Mouse (Mus musculus) cortical plate, adult 2 months (tissue): ENCODE measurements at regions not wholly inside any gene's neighbourhood (a gene's known extent, or its start where the extent isn't known, plus 50 kb on each side); places are given as distances from the start of the nearest gene placed in this dataset.

ENCODE experiments used
- H3K27ac ChIP-seq: fragments of 200-500 bp; 2 replicates; pipeline ENCODE4 v1.5.1; 2012; ENCODE audit warnings: low read length, control low read depth, inconsistent platforms; ENCODE audit not compliant: insufficient read depth
- H3K4me1 ChIP-seq: fragments of 200-500 bp; 2 replicates; pipeline ENCODE4 v1.6.1; 2011; ENCODE audit warnings: low read length; ENCODE audit not compliant: control insufficient read depth, insufficient read depth
- H3K4me3 ChIP-seq: fragments of 200-500 bp; 2 replicates; pipeline ENCODE4 v1.5.1; 2011; ENCODE audit warnings: mild to moderate bottlenecking, low read length, control low read depth; ENCODE audit not compliant: insufficient read depth
- CTCF ChIP-seq: fragments of 200-500 bp; IDR thresholded peaks from 2 replicates; pipeline ENCODE4 v1.5.1; 2011; ENCODE audit warnings: mild to moderate bottlenecking, control low read depth, low read length; ENCODE audit not compliant: insufficient read depth; ENCODE audit errors: extremely low read depth
- POLR2A ChIP-seq: fragments of 200-500 bp; IDR thresholded peaks from 2 replicates; pipeline ENCODE4 v1.6.1; 2011; ENCODE audit warnings: mild to moderate bottlenecking, low read length, control low read depth; ENCODE audit not compliant: insufficient read depth; ENCODE audit errors: extremely low read depth

- Histone ChIP-seq H3K27ac (no peak overlapping the region), H3K4me1 (no peaks in the 10 kb centered on the region; the same call in 1 of the 2 replicates), H3K4me3 (no peak overlapping the region)
- TF ChIP-seq POLR2A: no peak
- TF ChIP-seq CTCF: no peak
Measured at GRCm38 (mm10) chr6:117299503-117300288, 131.4 kb downstream of the Cxcl12 start.

DNA sequence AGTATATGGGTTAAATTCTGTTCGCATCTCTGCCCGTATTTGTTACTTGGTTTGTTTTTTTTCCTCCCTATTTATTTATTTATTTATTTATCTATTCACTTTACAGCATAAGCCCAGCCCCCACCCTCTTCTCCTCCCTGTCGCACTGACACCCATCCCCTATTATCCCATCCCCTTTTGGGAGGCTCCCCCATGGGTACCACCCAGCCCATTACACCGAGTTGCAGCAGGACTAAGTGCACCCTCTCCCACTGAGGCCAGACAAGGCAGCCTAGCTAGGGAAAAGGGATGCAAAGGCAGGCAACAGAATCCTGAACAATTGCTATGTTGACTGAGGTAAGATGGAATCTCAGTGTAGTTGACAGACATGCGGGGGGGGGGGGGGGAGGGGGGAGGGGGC, 135.0 kb downstream of the Cxcl12 start:
- Histone ChIP-seq H3K4me1 (no peaks in the 10 kb centered on the region; the same call in 1 of the 2 replicates), H3K27ac (no peak overlapping the region), H3K4me3 (no peak overlapping the region)
- no peak for TF ChIP-seq POLR2A
- no peak for TF ChIP-seq CTCF

DNA sequence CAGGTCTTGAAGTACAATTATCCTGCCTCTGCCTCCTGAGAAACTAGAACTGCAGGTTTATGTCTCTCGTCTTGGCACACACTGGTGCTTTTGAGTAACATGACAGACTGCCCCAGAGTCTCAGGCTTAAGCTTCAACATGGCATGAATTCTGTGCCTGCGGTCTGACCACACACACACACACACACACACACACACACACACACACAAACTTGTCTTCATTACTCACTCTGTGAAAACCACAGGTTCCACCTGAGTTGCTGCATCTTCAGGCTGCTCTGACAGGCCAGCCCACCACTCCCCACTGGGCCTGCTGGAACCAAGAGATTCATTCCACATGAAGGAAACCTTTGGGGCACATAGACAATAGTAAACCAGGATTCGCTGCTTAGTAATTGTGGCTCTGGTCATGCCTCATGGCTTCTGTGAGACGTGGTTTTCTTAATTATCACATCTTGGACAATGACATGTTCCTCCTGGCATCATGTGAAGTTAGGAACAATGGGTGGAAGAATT, 137.5 kb downstream of the Cxcl12 start:
- Histone ChIP-seq H3K4me1 (no peaks in the 10 kb centered on the region; the same call in 1 of the 2 replicates), H3K27ac (no peak overlapping the region), H3K4me3 (no peak overlapping the region)
- TF ChIP-seq CTCF: no peak
- no peak for TF ChIP-seq POLR2A

- no peak for TF ChIP-seq POLR2A
- TF ChIP-seq CTCF: no peak
- no peak overlapping the region for H3K4me3 ChIP-seq
- no peak overlapping the region for H3K27ac ChIP-seq
- H3K4me1 ChIP-seq: peaks cover 4% of the 10 kb centered on the region; the same call in 1 of the 2 replicates
Measured at GRCm38 (mm10) chr6:117308636-117309035, 140.3 kb downstream of the Cxcl12 start.

- H3K4me3 ChIP-seq: no peak overlapping the region
- H3K4me1 ChIP-seq: peaks cover 8% of the 10 kb centered on the region
- H3K27ac ChIP-seq: no peak overlapping the region
- no peak for TF ChIP-seq POLR2A
- TF ChIP-seq CTCF: no peak
Measured at GRCm38 (mm10) chr6:117312891-117313781, 144.8 kb downstream of the Cxcl12 start.

- H3K4me1 ChIP-seq: peaks cover 8% of the 10 kb centered on the region
- no peak for TF ChIP-seq CTCF
- no peak for TF ChIP-seq POLR2A
- no peak overlapping the region for H3K4me3 ChIP-seq
- no peak overlapping the region for H3K27ac ChIP-seq
Measured at GRCm38 (mm10) chr6:117313944-117314566, 145.7 kb downstream of the Cxcl12 start.

GRCm38 (mm10) chr6:117323301-117323700, 155.0 kb downstream of the Cxcl12 start:
- TF ChIP-seq POLR2A: no peak
- no peak for TF ChIP-seq CTCF
- H3K4me3 ChIP-seq: no peak overlapping the region
- no peaks in the 10 kb centered on the region for H3K4me1 ChIP-seq
- H3K27ac ChIP-seq: no peak overlapping the region

- TF ChIP-seq POLR2A (no peak), CTCF (no peak)
- Histone ChIP-seq H3K4me1 (no peaks in the 10 kb centered on the region), H3K27ac (no peak overlapping the region), H3K4me3 (no peak overlapping the region)
Measured at GRCm38 (mm10) chr6:117323850-117324249, 155.5 kb downstream of the Cxcl12 start.

DNA sequence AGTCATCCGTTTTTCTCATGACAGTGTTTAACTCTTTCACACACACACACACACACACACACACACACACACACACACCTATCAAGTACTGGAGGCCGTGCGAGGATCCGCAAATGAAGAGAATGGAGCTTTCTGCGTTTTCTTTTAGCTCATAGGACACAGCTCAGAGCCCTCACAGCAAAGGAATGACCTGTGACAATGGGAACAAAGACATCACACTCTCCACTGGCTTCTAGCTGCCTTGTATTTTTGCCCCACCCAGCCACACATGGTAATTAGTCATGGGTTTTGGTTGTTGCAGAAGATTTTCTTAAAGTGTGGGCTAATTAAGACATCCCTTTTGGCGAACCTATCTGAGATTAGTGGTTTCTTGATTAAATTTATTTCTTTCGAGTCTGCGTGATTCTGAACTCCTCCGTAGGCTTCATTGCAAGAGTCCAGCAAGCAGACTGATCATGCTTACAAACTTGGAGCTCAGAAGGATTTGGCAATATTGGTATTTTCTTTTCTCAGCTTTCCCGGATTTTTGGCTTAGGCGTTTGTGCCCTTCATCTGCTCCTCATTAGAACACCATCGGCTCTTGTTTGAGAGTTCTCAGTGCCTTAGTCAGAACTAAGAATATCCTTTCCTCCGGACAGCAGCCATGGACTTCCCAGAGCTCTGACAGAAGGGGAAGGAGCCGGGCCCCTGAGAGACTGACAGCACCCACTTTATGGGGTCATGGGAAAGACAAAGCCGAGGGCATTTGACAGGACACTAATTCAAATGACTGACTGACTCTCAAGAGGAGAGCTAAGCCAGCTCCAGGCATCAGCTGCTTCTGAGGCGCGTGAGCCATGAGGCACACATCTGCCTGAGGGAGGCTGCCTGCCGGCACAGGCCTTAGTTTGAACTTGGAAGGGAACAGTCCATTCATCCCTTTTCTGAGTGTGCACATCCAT, 158.8 kb downstream of the Cxcl12 start:
- H3K4me1 ChIP-seq: no peaks in the 10 kb centered on the region
- no peak overlapping the region for H3K27ac ChIP-seq
- TF ChIP-seq POLR2A: no peak
- no peak for TF ChIP-seq CTCF
- no peak overlapping the region for H3K4me3 ChIP-seq
